15 mouse cellular contexts compared by ENCODE assay signal in the genomic region with DNA sequence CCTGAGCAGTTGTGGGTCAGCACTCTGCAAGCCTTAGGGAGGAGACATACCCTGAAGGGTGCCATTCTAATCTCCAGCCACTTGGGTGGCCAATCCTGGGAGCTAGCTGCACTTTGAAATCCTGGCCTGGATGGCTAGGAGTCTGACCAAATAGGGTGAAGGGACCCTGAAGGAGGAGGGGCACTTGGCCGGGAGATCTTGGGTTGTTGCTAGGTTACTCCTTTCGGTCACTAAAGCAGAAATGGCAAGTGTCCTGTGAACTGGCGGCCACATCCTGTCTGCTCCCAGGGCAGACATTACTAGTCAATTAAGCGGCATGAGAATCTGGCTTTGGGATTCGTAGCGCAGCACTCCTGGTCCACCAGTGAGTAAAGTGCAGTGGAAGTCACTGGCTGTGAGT. TPM values are rescaled to one million over a fixed set of nuclear protein-coding genes. Genes with fewer than 3 reads are reported as not detected.
DNase-seq lines count a peak whose midpoint lies in the region; ATAC-seq and TF ChIP-seq lines count a peak whose summit lies in the region.
"Had no signal": no experiment of that assay in that cellular context is flagged by ENCODE, and none has a peak within 500 bp of the region (broad histone marks: within the 10 kb centered on the region; RNA-seq: fewer than 3 reads in every experiment).

No protein-coding gene starts in this region.

- DNase-seq in gastrocnemius, adult 2 months, result no peak
- DNase-seq in gastrocnemius, postnatal 14 days, result no peak
- DNase-seq in lung, embryonic 14.5 days, result peak; percentile 45
- DNase-seq in lung, postnatal 36 days, result no peak
- DNase-seq in right cerebral cortex, postnatal 10 days (ENCODE audit: low spot score in 2 of 2), result peak; percentile 71 to 73
- DNase-seq in right cerebral cortex, adult 2 months (ENCODE audit: low spot score in 2 of 2), result no peak
- DNase-seq in frontal cortex, postnatal 14 days (ENCODE audit: low spot score in 2 of 2), result no peak
- no peak for DNase-seq in thymus, postnatal 25 days
- DNase-seq: adrenal gland, adult 2 months; B cell, adult 2 months; cerebellum, adult 8-10 months; forebrain, postnatal 0 days had no signal

- H3K27me3 ChIP-seq in lung, embryonic 14.5 days (ENCODE audit: insufficient read depth, low read length), result no peaks in the 10 kb centered on the region
- H3K27me3 ChIP-seq: kidney, embryonic 15.5 days; liver, embryonic 15.5 days; midbrain, embryonic 12.5 days had no signal

- intact Hi-C loops in gastrocnemius, adult 2 months (cut with DNase I), result loop anchor here (5.0 kb wide), 1 partner anchor 152 kb away; no protein-coding TSS in a partner anchor
- intact Hi-C loops in gastrocnemius, postnatal 14 days (cut with DNase I; ENCODE audit: low total_unique reads), result no loop called here

- no peak overlapping the region for H3K4me2 ChIP-seq in lung, embryonic 14.5 days
- H3K4me2 ChIP-seq: kidney, embryonic 15.5 days; liver, embryonic 15.5 days; midbrain, embryonic 12.5 days had no signal

- peaks cover 14% of the 10 kb centered on the region; the same call in 1 of the 2 replicates for H3K36me3 ChIP-seq in lung, embryonic 14.5 days (ENCODE audit: insufficient read depth)
- H3K36me3 ChIP-seq: liver, embryonic 15.5 days had no signal

- ATAC-seq in lung, embryonic 14.5 days (ENCODE audit: insufficient read depth), result no peak
- ATAC-seq: forebrain, postnatal 0 days had no signal

- 60% methylated on average over 6 of the region's 6 CpGs for WGBS in lung, embryonic 14.5 days

- TF ChIP-seq CTCF in gastrocnemius, adult 2 months (IDR thresholded peaks at IDR 0.05), result no peak
- no peak; the same call in 1 of the 2 replicates for TF ChIP-seq CTCF in lung, embryonic 14.5 days (IDR thresholded peaks at IDR 0.05; ENCODE audit: low read depth)

- H3K4me3 ChIP-seq in gastrocnemius, adult 2 months, result no peak overlapping the region
- H3K4me3 ChIP-seq in lung, embryonic 14.5 days (ENCODE audit: low read depth, low read length), result no peak overlapping the region
- H3K4me3 ChIP-seq: kidney, embryonic 15.5 days; liver, embryonic 15.5 days; midbrain, embryonic 12.5 days had no signal

- no peak overlapping the region for H3K9ac ChIP-seq in lung, embryonic 14.5 days
- H3K9ac ChIP-seq: forebrain, postnatal 0 days; kidney, embryonic 15.5 days; liver, embryonic 15.5 days; midbrain, embryonic 12.5 days had no signal

- H3K27ac ChIP-seq in gastrocnemius, adult 2 months, result peak overlapping the region; percentile 46; the same call in 1 of the 2 replicates
- no peak overlapping the region for H3K27ac ChIP-seq in lung, embryonic 14.5 days (ENCODE audit: low read depth)
- H3K27ac ChIP-seq: kidney, embryonic 15.5 days; liver, embryonic 15.5 days; midbrain, embryonic 12.5 days had no signal

- H3K4me1 ChIP-seq in lung, embryonic 14.5 days (ENCODE audit: insufficient read depth), result peaks cover 56% of the 10 kb centered on the region

- no peaks in the 10 kb centered on the region for H3K9me3 ChIP-seq in lung, embryonic 14.5 days (ENCODE audit: low read depth, low read length)
- H3K9me3 ChIP-seq: kidney, embryonic 15.5 days; liver, embryonic 15.5 days; midbrain, embryonic 12.5 days had no signal

RNA-seq across cellular contexts. Expression of a gene that starts 31.3 kb away (rescaled TPM):
- 1 to 10 TPM; 3.5 to 5.3 TPM for total RNA-seq in gastrocnemius, adult 2 months (2021)
- 1 to 10 TPM; 3.4 to 8.1 TPM for total RNA-seq in gastrocnemius, postnatal 14 days (2021)
- 14.3 and 15.6 TPM in 2 replicates for polyA plus RNA-seq in lung, embryonic 14.5 days (2014; fragmentation: Nextera tagmentation; extraction: Ambion mirVana)

Comparison
In these comparisons a context has a peak if more than half of its experiments do, and no peak if none do; other contexts are left out.
1. DNase-seq: peak in lung, embryonic 14.5 days (single experiment) and right cerebral cortex, postnatal 10 days (2 of 2); none in gastrocnemius, adult 2 months (single experiment), gastrocnemius, postnatal 14 days (single experiment), lung, postnatal 36 days (single experiment), right cerebral cortex, adult 2 months (0 of 2), frontal cortex, postnatal 14 days (0 of 2) and thymus, postnatal 25 days (single experiment).